Mouse (Mus musculus): ENCODE results near the gene Olfr918. TPM values are rescaled to one million over a fixed set of nuclear protein-coding genes. Genes with fewer than 3 reads are reported as not detected.

Olfr918 gene
- not detected for total RNA-seq (2021)

DNA sequence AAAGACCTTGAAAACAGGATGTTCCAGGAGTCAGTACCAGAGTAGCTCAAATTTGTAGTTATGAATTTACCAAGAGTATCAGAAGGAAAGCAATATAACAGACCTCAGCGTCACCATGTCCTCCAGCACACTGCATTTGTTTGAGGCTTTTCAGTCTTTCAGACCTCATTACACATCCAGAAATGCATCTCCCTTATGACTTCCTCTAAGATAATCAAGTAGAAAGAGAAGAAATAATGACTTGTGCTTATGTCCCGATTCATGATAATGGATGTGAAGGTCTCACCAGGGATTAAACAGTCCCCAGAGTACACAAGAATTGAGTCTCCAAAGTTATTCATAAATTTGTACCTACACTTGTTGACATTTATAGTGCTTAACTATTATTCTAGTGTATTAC lies at the start of gene Olfr918:
Gene Olfr918, minus strand, starts transcription at position 101 of the 400 bp plus-strand sequence.
- intact Hi-C loops (cut with DNase I), result no loop called here
- DNase-seq (ENCODE audit: low spot score), result no peak

DNA sequence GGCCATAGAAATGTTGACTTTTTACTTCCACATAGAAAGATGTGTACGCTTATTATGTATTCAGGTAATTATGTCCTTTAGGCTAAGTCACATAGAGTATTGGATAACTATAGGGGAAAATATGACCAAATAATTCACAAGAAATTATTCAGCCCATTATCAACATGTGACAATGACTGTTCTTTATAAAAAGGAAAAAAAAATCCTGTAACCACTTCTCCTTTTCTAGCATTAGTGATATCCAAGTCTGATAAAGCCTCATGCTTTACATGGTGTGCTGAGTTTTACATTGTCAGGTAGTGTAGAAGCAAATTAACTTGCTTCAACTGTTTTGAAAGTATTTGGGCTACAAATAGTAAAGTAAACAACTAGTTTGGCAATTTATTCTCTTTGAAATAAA lies 49.6 kb upstream of the Olfr918 start:
- DNase-seq (ENCODE audit: low spot score), result no peak
- intact Hi-C loops (cut with DNase I), result no loop called here

DNA sequence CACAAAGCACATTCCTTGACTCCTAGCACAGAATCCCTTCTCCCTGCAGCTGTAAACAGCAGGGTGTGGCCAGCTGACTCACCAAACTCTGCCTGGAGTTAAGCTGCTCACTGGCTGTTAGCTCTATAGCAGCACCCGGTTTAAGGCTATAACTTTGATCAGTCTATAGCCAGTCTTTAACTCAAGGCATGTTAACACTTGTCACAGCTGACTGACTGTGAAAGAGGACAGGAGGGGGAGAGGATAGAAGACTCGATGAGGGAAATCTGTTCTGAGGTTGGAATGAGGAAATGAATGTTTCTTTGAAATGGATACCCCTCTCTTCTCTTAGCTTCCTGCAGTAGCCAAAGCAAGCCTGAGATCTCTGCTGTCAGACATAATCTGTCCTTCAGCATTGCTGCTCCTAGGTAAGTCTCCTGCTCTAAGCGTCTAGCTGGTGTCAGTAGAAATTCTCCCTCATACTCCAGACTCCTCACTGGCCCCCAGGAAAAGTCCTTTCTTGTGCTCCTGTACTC lies 44.6 kb upstream of the Olfr918 start:
- intact Hi-C loops (cut with DNase I), result no loop called here
- DNase-seq (ENCODE audit: low spot score), result no peak

DNA sequence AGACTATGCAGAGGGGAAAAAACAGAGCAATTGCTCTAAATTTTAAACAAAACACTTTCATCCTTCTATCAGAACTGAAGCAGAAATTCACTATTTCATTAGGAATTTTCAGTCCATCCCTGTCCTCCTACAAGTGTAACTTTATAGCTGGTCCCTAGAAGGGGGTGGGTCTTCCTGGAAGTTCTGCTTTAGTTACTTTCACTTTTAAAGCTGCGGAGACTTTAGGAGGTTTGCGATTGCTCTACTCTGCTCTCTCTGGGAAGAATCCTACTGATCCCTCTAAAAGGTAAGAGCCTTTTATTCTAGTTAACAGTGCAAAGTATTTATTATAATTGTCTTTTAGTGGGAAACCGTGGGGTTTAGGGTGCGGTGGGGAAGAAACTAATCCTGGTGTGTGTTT lies 43.7 kb upstream of the Olfr918 start, which contains the start of gene Vwa5a:
Gene Vwa5a, plus strand, starts transcription at position 167 of the 400 bp plus-strand sequence.
- intact Hi-C loops (cut with DNase I), result no loop called here
- no peak for DNase-seq (ENCODE audit: low spot score)

- intact Hi-C loops (cut with DNase I), result no loop called here
- no peak for DNase-seq (ENCODE audit: low spot score)
Observed at GRCm38 (mm10) chr9:38672887-38673286, 1.5 kb downstream of the Olfr918 start.

DNA sequence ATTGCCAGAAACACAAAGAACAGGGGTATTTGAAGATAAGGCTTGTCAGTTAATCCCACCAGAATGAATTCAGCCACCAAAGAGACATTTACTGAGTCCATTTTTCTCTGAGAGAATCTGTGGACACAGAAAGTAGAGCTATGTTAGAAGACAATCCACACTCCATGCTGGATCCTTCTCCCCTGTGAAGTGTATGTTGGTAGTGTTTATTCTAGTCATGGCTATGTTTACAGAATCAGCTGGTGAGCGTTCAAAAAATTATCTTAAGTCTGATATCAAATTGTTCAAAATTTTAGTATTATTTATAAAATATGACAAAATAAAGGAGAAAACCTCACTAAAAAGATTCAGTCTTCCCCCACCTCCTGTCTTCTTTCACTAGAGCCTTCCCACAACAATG lies 8.7 kb downstream of the Olfr918 start, which contains the start of gene Olfr917:
Gene Olfr917, minus strand, starts transcription at position 101 of the 400 bp plus-strand sequence.
- intact Hi-C loops (cut with DNase I), result no loop called here

DNA sequence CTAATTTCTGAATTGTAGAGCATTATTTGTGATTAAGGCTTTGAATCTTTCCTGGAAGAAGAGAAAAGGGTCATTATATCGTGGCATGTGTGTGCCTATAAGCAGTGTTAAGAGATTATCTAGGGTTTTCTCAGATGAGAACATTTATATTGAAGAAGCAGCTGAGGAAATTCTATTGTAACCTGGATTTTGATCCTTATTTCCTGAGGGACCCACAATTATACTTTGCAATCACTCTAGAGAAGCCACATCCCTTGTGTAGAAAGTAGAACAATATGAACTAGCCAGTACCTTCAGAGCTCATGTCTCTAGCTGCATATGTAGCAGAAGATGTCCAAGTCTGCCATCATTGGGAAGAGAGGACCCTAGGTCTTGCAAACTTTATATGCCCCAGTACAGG lies 14.6 kb downstream of the Olfr918 start, which contains the start of gene Olfr916:
Gene Olfr916, minus strand, starts transcription at position 101 of the 400 bp plus-strand sequence.
- DNase-seq (ENCODE audit: low spot score), result no peak
- intact Hi-C loops (cut with DNase I), result no loop called here

More for the DNA sequence above, 8.7 kb downstream of the Olfr918 start, which contains the start of gene Olfr917:
- DNase-seq (ENCODE audit: low spot score), result no peak

- no peak for DNase-seq (ENCODE audit: low spot score)
- intact Hi-C loops (cut with DNase I), result no loop called here
Observed at GRCm38 (mm10) chr9:38632406-38632805, 42.0 kb downstream of the Olfr918 start.

Other genes with a start within 250 kb of the Olfr918 start
- not detected for gene Olfr901, start 245.1 kb downstream of the Olfr918 start, total RNA-seq (2021)
- gene Olfr902, start 226.9 kb downstream of the Olfr918 start, total RNA-seq (2021), result not detected
- not detected for gene Olfr904, start 211.5 kb downstream of the Olfr918 start, total RNA-seq (2021)
- not detected for gene Olfr905, start 203.5 kb downstream of the Olfr918 start, total RNA-seq (2021)
- gene Olfr906, start 187.5 kb downstream of the Olfr918 start, total RNA-seq (2021), result not detected
- not detected for gene Olfr907, start 178.8 kb downstream of the Olfr918 start, total RNA-seq (2021)
- gene Olfr911-ps1, start 153.0 kb downstream of the Olfr918 start, total RNA-seq (2021), result not detected
- gene Olfr910, start 136.8 kb downstream of the Olfr918 start, total RNA-seq (2021), result not detected
- gene Olfr912, start 94.4 kb downstream of the Olfr918 start, total RNA-seq (2021), result not detected
- not detected for gene Olfr913, start 81.8 kb downstream of the Olfr918 start, total RNA-seq (2021)
- not detected for gene Olfr914, start 69.5 kb downstream of the Olfr918 start, total RNA-seq (2021)
- not detected for gene Olfr916, start 14.7 kb downstream of the Olfr918 start, total RNA-seq (2021)
- gene Olfr917, start 8.8 kb downstream of the Olfr918 start, total RNA-seq (2021), result not detected
- not detected for gene Olfr919, start 29.1 kb upstream of the Olfr918 start, total RNA-seq (2021)
- 10 to 100 TPM; 28.7 to 33.5 TPM for gene Vwa5a, start 43.7 kb upstream of the Olfr918 start, total RNA-seq (2021)
- gene Olfr920, start 77.7 kb upstream of the Olfr918 start, total RNA-seq (2021), result under 1 TPM; 0.06 to 0.08 TPM
- not detected for gene Olfr921, start 98.5 kb upstream of the Olfr918 start, total RNA-seq (2021)
- gene Olfr922, start 140.0 kb upstream of the Olfr918 start, total RNA-seq (2021), result not detected
- gene Olfr923, start 151.9 kb upstream of the Olfr918 start, total RNA-seq (2021), result not detected
- not detected for gene Olfr924, start 169.8 kb upstream of the Olfr918 start, total RNA-seq (2021)
- gene Olfr26, start 180.5 kb upstream of the Olfr918 start, total RNA-seq (2021), result not detected
- not detected for gene Olfr926, start 202.5 kb upstream of the Olfr918 start, total RNA-seq (2021)